Mouse (Mus musculus): Measurements from ENCODE around the gene Atp8b3. TPM values are rescaled to one million over a fixed set of nuclear protein-coding genes. Genes with fewer than 3 reads are reported as not detected.

Atp8b3 gene
- polyA plus RNA-seq, 1 experiment = not detected

GRCm38 (mm10) chr10:80478531-80478930 lies 60.4 kb downstream of the Atp8b3 start:
- DNase-seq (ENCODE audit: low read depth, low spot score) = no peak
- 80% methylated on average over 5 of the region's 5 CpGs for WGBS

GRCm38 (mm10) chr10:80475290-80475959 lies 63.5 kb downstream of the Atp8b3 start:
- peak; percentile 18 for DNase-seq (ENCODE audit: low read depth, low spot score)
- 2% methylated on average over 57 of the region's 58 CpGs for WGBS

Other genes starting within 250 kb of the Atp8b3 start
- gene Rps15, start 246.7 kb downstream of the Atp8b3 start, polyA plus RNA-seq (2012; rRNA removed) = 1,621 and 1,622 TPM in 2 replicates
- 0.41 and 0.45 TPM in 2 replicates for gene Apc2, start 243.1 kb downstream of the Atp8b3 start, polyA plus RNA-seq (2012; rRNA removed)
- 69.0 and 72.5 TPM in 2 replicates for gene 2310011J03Rik, start 218.6 kb downstream of the Atp8b3 start, polyA plus RNA-seq (2012; rRNA removed)
- 8.2 and 15.5 TPM in 2 replicates for gene Pcsk4, start 209.6 kb downstream of the Atp8b3 start, polyA plus RNA-seq (2012; rRNA removed)
- 50.1 and 127 TPM in 2 replicates for gene Reep6, start 209.2 kb downstream of the Atp8b3 start, polyA plus RNA-seq (2012; rRNA removed)
- 40.5 and 73.6 TPM in 2 replicates for gene Adamtsl5, start 190.7 kb downstream of the Atp8b3 start, polyA plus RNA-seq (2012; rRNA removed)
- gene Plk5, start 182.7 kb downstream of the Atp8b3 start, polyA plus RNA-seq (2012; rRNA removed) = 0.68 and 2.8 TPM in 2 replicates
- gene Mex3d, start 151.5 kb downstream of the Atp8b3 start, polyA plus RNA-seq (2012; rRNA removed) = 5.7 and 7.6 TPM in 2 replicates
- 104 and 116 TPM in 2 replicates for gene Mbd3, start 139.6 kb downstream of the Atp8b3 start, polyA plus RNA-seq (2012; rRNA removed)
- gene Uqcr11, start 132.3 kb downstream of the Atp8b3 start, polyA plus RNA-seq (2012; rRNA removed) = 2,454 and 2,475 TPM in 2 replicates
- gene Tcf3, start 105.5 kb downstream of the Atp8b3 start, polyA plus RNA-seq (2012; rRNA removed) = 60.2 and 76.9 TPM in 2 replicates
- gene Onecut3, start 44.3 kb downstream of the Atp8b3 start, polyA plus RNA-seq (2012; rRNA removed) = 0.09 and 0.19 TPM in 2 replicates
- 35.4 and 42.4 TPM in 2 replicates for gene Rexo1, start 22.4 kb upstream of the Atp8b3 start, polyA plus RNA-seq (2012; rRNA removed)
- 12.6 and 12.8 TPM in 2 replicates for gene Klf16, start 38.2 kb upstream of the Atp8b3 start, polyA plus RNA-seq (2012; rRNA removed)
- 214 and 233 TPM in 2 replicates for gene Abhd17a, start 51.2 kb upstream of the Atp8b3 start, polyA plus RNA-seq (2012; rRNA removed)
- 129 and 145 TPM in 2 replicates for gene Scamp4, start 63.7 kb upstream of the Atp8b3 start, polyA plus RNA-seq (2012; rRNA removed)
- 11.8 and 14.6 TPM in 2 replicates for gene Adat3, start 63.8 kb upstream of the Atp8b3 start, polyA plus RNA-seq (2012; rRNA removed)
- gene Gm49322, start 66.9 kb upstream of the Atp8b3 start, polyA plus RNA-seq (2012; rRNA removed) = 3.5 and 3.7 TPM in 2 replicates
- gene Csnk1g2, start 83.7 kb upstream of the Atp8b3 start, polyA plus RNA-seq (2012; rRNA removed) = 184 and 212 TPM in 2 replicates
- gene Btbd2, start 117.9 kb upstream of the Atp8b3 start, polyA plus RNA-seq (2012; rRNA removed) = 49.0 and 56.2 TPM in 2 replicates
- gene Mknk2, start 139.0 kb upstream of the Atp8b3 start, polyA plus RNA-seq (2012; rRNA removed) = 112 and 121 TPM in 2 replicates
- 39.2 and 40.8 TPM in 2 replicates for gene Mob3a, start 162.9 kb upstream of the Atp8b3 start, polyA plus RNA-seq (2012; rRNA removed)
- 22.8 and 30.0 TPM in 2 replicates for gene Izumo4, start 163.1 kb upstream of the Atp8b3 start, polyA plus RNA-seq (2012; rRNA removed)
- 75.1 and 109 TPM in 2 replicates for gene Ap3d1, start 203.1 kb upstream of the Atp8b3 start, polyA plus RNA-seq (2012; rRNA removed)
- 20.0 and 29.6 TPM in 2 replicates for gene Dot1l, start 216.1 kb upstream of the Atp8b3 start, polyA plus RNA-seq (2012; rRNA removed)